Mouse (Mus musculus) ES-Bruce4 (cell line): Measurements from ENCODE around the gene Adgrg5. TPM values are rescaled to one million over a fixed set of nuclear protein-coding genes. Genes with fewer than 3 reads are reported as not detected.

Experiments
- H3K27ac ChIP-seq: 2 replicates; pipeline ENCODE4 v1.5.1; 2012; ENCODE audit warnings: low read length, inconsistent platforms; ENCODE audit not compliant: insufficient read depth
- H3K27me3 ChIP-seq: 2 replicates; pipeline ENCODE4 v1.6.1; 2012; ENCODE audit warnings: mild to moderate bottlenecking, low read length, inconsistent platforms; ENCODE audit not compliant: control insufficient read depth, poor library complexity, insufficient read depth, severe bottlenecking
- H3K36me3 ChIP-seq: 2 replicates; pipeline ENCODE4 v1.6.1; 2012; ENCODE audit warnings: inconsistent platforms, mild to moderate bottlenecking, low read length, moderate library complexity; ENCODE audit not compliant: control insufficient read depth, poor library complexity, insufficient read depth, severe bottlenecking
- H3K4me1 ChIP-seq: one replicate; pipeline ENCODE4 v1.8.1; 2011; ENCODE audit warnings: low read length; ENCODE audit not compliant: control insufficient read depth, insufficient read depth
- H3K4me3 ChIP-seq: 2 replicates; pipeline ENCODE4 v1.5.1; 2011; ENCODE audit warnings: low read depth, mild to moderate bottlenecking, low read length
- H3K9ac ChIP-seq: 2 replicates; pipeline ENCODE4 v1.6.1; 2012; ENCODE audit warnings: low read depth, mild to moderate bottlenecking, inconsistent platforms; ENCODE audit not compliant: poor library complexity, severe bottlenecking
- H3K9me3 ChIP-seq: replicated peaks from 2 replicates; pipeline ENCODE4 v1.6.1; 2012; ENCODE audit warnings: mild to moderate bottlenecking, low read length, inconsistent platforms; ENCODE audit not compliant: control insufficient read depth, poor library complexity, insufficient read depth, severe bottlenecking
- CTCF ChIP-seq: IDR thresholded peaks from one replicate; pipeline ENCODE4 v1.8.1; 2011; ENCODE audit warnings: low read depth, low read length
- EP300 ChIP-seq: IDR thresholded peaks from 2 replicates; pipeline ENCODE4 v1.6.1; 2011; ENCODE audit warnings: low read depth, low read length; ENCODE audit not compliant: insufficient read depth
- POLR2A ChIP-seq: IDR thresholded peaks from one replicate; pipeline ENCODE4 v1.8.1; 2011; ENCODE audit warnings: low read length; ENCODE audit not compliant: insufficient read depth
- polyA plus RNA-seq: library from polyadenylated mRNA; stranded (reverse); fragments of >200 nt; gene quantifications from 2 replicates; pipeline ENCODE4 v1.2.4, GENCODE M21; 2011; ENCODE audit warnings: low read depth; ENCODE audit not compliant: missing spikeins, insufficient read depth, insufficient read length

The Adgrg5 gene
- polyA plus RNA-seq, 1 experiment = 1.0 TPM

GRCm38 (mm10) chr8:94903709-94904108 is 19.8 kb upstream of the Adgrg5 start:
- H3K4me3 ChIP-seq = no peak overlapping the region
- no peaks in the 10 kb centered on the region for H3K27me3 ChIP-seq
- no peak overlapping the region for H3K9ac ChIP-seq
- TF ChIP-seq POLR2A (no peak), EP300 (no peak), CTCF (no peak)
- no peaks in the 10 kb centered on the region for H3K4me1 ChIP-seq
- H3K27ac ChIP-seq = no peak overlapping the region
- no peaks in the 10 kb centered on the region for H3K9me3 ChIP-seq
- H3K36me3 ChIP-seq = no peaks in the 10 kb centered on the region

DNA sequence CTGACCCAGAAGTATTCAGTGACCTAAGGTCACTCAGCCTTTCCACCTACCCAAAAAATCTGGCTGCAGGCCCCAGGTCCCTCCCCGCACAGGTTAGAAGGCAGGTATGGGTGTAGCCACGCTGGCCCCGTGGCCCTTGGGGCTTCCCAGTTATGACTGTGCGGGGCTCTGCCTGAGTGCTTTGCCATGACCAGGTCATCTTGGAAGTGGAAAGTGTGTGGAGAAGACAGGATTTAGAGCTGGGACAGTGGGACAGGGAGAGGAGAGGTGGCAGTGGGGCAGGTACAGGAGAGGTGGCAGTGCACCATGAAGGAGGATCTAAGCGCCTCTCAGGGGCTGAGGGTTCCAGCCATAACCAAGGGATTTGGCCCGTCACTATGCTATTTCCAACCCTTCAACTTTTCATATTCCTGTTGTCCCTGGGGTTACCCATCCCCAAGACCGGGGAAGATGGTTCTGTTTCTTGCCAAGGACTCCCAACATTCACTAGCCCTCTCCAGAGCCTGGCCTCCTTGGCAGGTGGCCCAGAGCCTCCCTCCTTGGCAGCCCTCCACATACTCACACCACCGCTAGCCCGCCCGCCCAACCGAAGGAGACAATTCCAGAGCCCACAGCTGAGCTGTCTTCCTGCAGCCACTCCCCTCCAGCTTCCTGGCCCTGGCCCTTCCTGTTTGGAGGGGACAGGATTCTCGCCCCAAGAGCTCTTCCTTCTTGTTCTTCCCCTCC is 18.9 kb upstream of the Adgrg5 start:
- Histone ChIP-seq H3K9ac (no peak overlapping the region), H3K27ac (no peak overlapping the region), H3K27me3 (no peaks in the 10 kb centered on the region), H3K4me1 (no peaks in the 10 kb centered on the region), H3K9me3 (no peaks in the 10 kb centered on the region), H3K36me3 (no peaks in the 10 kb centered on the region), H3K4me3 (no peak overlapping the region)
- TF ChIP-seq POLR2A (no peak), CTCF (no peak), EP300 (no peak)

GRCm38 (mm10) chr8:94907591-94908300 is 15.7 kb upstream of the Adgrg5 start:
- Histone ChIP-seq H3K9me3 (no peaks in the 10 kb centered on the region), H3K4me1 (no peaks in the 10 kb centered on the region), H3K27ac (no peak overlapping the region), H3K27me3 (no peaks in the 10 kb centered on the region), H3K4me3 (no peak overlapping the region), H3K9ac (no peak overlapping the region), H3K36me3 (no peaks in the 10 kb centered on the region)
- TF ChIP-seq CTCF = no peak
- no peak for TF ChIP-seq EP300
- no peak for TF ChIP-seq POLR2A

GRCm38 (mm10) chr8:94908847-94909246 is 14.6 kb upstream of the Adgrg5 start:
- no peaks in the 10 kb centered on the region for H3K9me3 ChIP-seq
- no peak overlapping the region for H3K4me3 ChIP-seq
- H3K27ac ChIP-seq = no peak overlapping the region
- no peaks in the 10 kb centered on the region for H3K36me3 ChIP-seq
- no peaks in the 10 kb centered on the region for H3K4me1 ChIP-seq
- TF ChIP-seq POLR2A (no peak), CTCF (peak; percentile 96)
- no peaks in the 10 kb centered on the region for H3K27me3 ChIP-seq
- no peak overlapping the region for H3K9ac ChIP-seq

DNA sequence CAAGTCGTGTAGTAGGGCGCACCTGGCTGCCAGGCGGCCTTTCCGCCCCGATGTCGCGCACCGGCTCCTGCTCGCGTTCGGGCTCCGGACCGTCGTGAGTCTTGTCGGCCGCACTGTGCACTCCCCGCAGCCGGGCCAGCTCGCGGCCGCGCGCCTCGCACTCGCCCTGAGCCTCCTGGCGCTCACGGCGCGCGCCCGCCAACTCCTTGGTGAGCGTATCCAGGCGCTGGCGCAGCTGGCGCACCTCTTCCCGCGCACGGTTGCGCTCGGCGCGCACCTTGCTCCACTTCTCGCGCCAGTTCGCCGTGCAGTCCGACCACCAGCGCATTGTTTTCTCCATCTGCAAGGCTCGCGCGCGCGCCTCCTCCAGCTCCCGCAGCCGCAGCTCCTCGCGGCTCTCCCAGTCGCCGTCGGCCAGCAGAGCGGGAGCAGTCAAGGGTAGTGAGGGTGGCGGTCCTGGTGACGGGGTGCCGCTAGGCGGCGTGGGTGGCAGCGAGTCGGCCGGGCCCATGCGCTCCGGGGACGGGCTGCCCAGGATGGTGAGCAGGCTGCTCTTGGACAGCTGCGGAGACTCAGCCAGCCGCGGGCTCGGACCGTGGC is 10.3 kb upstream of the Adgrg5 start:
- Histone ChIP-seq H3K27ac (no peak overlapping the region), H3K4me3 (peak overlapping the region; percentile 71), H3K9me3 (no peaks in the 10 kb centered on the region), H3K36me3 (no peaks in the 10 kb centered on the region), H3K27me3 (no peaks in the 10 kb centered on the region), H3K9ac (peak overlapping the region; percentile 59), H3K4me1 (no peaks in the 10 kb centered on the region)
- TF ChIP-seq EP300 = no peak
- peak; percentile 52 for TF ChIP-seq CTCF

DNA sequence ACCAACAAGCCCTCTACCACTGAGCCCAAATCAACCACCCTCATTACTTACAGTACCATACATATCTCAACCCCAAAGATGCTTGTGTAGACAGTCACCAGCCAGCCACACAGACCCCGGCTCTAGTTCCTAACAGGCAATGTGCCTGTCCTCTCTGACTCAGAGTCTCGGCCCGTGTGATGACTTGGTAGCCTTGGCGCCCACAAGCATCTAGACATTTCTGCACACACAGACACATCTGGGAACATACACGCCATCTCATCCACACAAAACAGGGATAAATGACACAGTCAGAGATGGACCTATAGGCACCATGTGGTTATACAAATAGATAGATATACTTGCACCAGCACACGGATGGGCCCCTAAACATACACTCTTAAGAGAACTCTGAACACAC is 9.2 kb upstream of the Adgrg5 start:
- Histone ChIP-seq H3K27me3 (no peaks in the 10 kb centered on the region), H3K4me1 (no peaks in the 10 kb centered on the region), H3K9me3 (no peaks in the 10 kb centered on the region), H3K9ac (no peak overlapping the region), H3K36me3 (no peaks in the 10 kb centered on the region), H3K4me3 (no peak overlapping the region), H3K27ac (no peak overlapping the region)
- TF ChIP-seq POLR2A = no peak
- TF ChIP-seq EP300 = no peak
- TF ChIP-seq CTCF = no peak
